Mouse (Mus musculus) testis, adult 10 weeks (tissue): Measurements from ENCODE around the gene Adgrg2. TPM values are rescaled to one million over a fixed set of nuclear protein-coding genes. Genes with fewer than 3 reads are reported as not detected.

Source experiments
- polyA plus RNA-seq: library from polyadenylated mRNA; stranded (reverse); fragments of 350-450 nt; fragmentation: Illumina TruSeq; extraction: RNeasy Lipid Tissue Mini Kit (QIAGEN cat#74804); gene quantifications from one replicate; pipeline ENCODE4 v1.2.3, GENCODE M21; 2014; ENCODE audit warnings: low read depth, low replicate concordance

The Adgrg2 gene
- polyA plus RNA-seq, result 1.8 TPM

DNA sequence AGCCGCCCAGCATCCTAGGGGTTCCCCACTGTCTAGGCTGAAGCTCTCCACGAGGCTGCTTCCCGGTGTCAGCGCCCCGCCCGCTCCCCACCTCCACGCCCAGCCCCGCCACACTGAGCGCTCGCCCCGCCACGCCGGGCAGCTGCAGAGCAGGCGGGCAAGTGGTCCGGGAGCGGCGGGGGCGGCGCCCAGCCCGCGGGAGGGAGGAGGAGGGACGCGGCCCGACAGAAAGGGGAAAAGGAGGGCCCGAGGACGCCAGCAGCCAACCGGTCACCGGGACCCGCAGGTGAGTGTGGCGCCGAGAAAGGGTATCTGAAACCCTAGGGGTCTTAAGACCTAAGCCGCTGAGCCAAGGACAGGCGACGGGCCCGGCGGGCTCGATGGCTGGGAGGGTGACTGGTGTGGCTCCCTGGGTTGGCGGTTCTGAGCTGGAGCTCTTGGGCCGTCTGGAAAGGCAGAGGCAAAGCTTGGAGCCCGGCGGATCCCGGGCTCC is at the start of gene Adgrg2:
Gene Adgrg2 (plus strand): TSS at position 227 of the 493 bp plus-strand sequence.

DNA sequence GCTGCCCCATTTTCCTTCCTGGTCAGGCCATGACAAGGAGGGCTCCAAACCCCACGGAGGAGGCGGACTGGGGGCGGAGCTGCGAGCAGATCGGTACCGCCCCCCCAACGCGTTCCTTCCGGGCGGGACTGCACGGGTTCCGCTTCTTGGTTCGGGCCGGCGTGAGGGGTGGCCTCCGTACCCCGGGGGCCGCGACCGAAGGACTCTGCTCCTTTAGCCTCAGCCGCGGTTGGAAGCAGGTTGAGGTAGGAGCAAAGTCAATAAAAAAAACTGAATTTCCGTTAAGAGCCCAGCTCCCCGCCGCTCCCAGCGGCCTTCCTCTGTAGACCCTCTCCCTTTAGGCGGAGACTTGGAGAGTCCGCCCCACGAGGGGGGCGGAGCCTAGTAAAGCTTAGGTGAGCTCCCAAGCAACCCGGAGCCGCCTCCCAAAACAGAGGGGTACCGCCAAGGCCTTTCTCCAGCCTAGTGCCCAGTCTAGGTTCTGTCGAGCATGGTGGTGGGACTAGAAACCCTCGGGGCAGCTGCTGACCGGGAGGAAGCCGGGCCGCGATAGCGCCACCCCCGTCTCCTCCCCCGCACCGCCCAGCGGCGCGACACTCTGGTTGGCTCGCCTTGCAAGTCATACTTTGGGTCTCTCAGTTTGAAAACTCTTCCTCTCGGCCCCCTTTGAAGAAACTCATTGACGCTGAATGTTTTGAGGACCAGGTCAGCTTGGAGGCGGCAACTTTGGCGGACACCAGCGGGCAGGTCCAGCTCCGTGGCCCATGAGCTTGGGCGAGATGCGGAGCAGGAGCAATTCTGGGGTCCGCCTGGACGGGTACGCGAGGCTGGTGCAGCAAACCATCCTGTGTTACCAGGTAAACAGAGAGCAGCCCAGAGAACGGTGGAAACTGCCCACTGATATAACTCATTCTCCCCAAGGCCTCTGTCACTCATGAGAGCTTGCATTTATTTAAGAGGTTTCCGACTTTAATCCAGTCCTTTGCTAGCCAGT is 111.9 kb downstream of the Adgrg2 start, which contains the start of gene Phka2:
Gene Phka2 (plus strand): TSS at position 119 of the 994 bp plus-strand sequence.

Other genes starting within 250 kb of the Adgrg2 start
- gene Phka2, start 111.5 kb downstream of the Adgrg2 start, polyA plus RNA-seq, result 12.0 TPM